Mouse (Mus musculus): ENCODE data around the gene 4930435E12Rik.

DNA sequence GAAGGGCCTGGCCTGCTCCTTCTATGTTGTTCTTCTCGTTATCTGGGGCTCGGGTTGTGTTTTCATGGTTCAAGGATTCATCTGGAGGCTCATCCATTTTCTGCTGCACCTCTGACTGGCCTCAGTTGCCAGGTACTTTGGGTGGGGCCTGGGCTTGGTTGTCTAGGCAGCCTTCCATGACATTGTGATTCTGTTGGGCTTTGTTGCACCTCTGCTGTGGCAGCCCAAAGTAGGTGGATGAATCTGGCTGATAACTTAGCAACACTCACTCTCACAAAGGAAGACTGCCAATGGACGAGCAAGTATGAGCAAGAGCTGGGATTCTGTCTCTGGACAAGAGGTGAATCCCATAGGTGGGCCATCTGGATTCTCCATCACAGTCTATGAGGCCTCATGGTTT is at the start of gene 4930435E12Rik:
- TF ChIP-seq CTCF (IDR thresholded peaks at IDR 0.05; ENCODE audit: extremely low read depth, insufficient read depth, insufficient read length, insufficient replicate concordance) (no peak), POLR2A (IDR thresholded peaks at IDR 0.05; ENCODE audit: low read depth, low read length) (no peak)
